Mouse (Mus musculus): Measurements from ENCODE around the gene Zmynd15.
"Not testable (repeated sequence)": the region's sequence is repeated elsewhere in the genome, so short reads cannot be mapped to it uniquely, and the experiment has no call there.

Gene Zmynd15

DNA sequence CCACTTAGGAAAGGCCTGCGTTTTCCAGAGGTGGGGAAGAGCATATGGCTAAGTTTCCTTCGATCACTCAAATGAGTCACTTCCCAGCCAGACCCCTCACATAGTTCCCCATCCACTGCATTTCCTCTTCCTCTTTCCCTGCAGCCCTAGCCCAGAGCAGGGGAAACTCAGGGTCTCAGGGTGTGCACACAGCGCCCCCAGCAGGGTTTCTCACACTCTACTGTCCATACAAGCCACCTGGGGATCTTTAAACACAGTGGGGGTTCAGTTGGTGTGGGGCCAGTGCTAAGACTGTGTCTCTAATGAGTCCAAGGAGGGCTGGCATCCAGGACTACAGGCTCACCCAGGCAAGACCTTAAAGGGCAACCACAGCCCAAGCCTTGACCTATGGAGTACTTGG, 12.5 kb upstream of the Zmynd15 start:
- CTCF ChIA-PET: no interaction called here

DNA sequence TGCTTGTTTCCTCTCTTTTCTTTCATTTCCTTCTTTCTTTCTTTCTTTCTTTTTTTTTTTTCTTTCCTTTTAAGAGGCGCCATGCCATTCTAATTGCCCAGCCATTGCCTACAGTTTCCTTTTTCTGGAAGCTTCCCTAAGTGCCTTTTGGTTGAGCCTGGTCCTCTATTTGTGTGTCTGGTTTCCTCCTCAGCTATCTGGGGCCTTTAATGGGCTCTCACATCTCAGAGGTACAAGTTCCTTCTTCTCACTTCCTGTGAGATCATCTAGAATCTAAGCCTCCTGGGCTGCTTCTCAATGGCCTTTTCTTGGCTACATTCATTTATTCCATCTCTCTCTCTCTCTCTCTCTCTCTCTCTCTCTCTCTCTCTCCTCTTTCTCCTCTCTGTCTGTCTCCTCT, 11.9 kb upstream of the Zmynd15 start:
- CTCF ChIA-PET: interaction anchor here (0.7 kb wide), 1 partner anchor 534 kb away, joined by 7 read pairs; no protein-coding TSS in a partner anchor

- CTCF ChIA-PET: no interaction called here
These were observed 8.3 kb upstream of the Zmynd15 start for GRCm38 (mm10) chr11:70450926-70451325.

DNA sequence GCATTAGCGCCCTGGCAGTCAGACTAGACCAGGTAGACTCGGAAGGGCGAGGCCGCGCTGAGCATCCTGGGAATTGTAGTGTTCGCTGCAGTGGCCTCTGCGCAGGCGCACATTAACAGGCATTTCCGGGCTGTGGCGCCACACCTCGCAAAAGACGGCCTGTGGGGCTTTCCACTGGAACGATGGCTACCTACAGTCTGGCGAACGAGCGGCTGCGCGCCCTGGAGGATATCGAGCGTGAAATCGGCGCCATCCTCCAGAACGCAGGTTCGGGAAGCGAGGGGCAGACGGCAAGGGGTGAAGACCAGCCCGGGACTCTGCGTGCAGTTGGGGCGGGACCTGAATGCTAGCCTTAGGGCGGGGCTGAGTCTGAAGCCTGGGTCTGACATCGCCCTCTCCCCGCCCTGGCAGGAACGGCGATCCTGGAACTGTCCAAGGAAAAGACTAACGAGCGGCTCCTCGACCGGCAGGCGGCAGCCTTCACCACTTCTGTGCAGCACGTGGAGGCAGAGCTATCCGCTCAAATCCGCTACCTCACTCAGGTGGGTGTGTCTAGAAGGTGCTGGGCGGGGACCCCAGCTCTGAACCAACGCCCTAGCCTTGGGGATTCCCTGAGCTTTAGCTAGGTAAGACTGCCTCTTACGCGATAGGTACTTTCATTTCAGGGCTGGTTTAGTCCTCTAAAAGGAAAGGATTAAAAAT, 7.3 kb upstream of the Zmynd15 start, which contains the start of gene Med11:
Med11 (plus strand) TSS at position 123 of the 702 bp plus-strand sequence.
- CTCF ChIA-PET: interaction anchor here (0.6 to 0.8 kb wide), 2 partner anchors 17 to 146 kb away, joined by 3 to 5 read pairs; no protein-coding TSS in a partner anchor

GRCm38 (mm10) chr11:70453261-70454044, 5.8 kb upstream of the Zmynd15 start:
- CTCF ChIA-PET: no interaction called here

DNA sequence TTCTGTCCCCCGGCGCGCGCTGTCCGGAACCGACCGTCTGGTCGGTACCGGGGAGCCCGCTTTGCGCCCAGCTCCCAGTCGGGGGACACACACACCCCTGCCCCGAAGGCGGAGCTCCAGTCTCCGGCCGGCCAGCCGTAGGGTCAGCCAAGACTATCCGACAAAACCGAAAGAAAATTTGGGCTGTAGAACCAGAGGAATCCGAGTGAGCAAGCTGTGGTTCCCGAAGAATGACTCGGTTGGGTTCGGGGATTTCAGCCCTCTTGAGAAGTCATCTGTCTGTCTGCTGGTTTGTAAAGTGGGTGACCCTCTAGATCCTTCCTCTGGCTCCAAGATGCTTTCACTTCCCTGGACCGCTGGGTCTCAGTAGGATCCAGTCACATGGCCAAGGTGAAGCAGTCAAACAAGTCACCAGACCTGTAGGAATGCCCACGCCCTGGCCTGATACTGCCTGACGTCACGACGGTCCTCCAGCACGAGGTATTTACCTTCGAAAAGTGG, 418 bp downstream of the Zmynd15 start, which contains the start of gene Cxcl16:
Cxcl16 (minus strand) TSS at position 384 of the 501 bp plus-strand sequence.
- CTCF ChIA-PET: no interaction called here

GRCm38 (mm10) chr11:70463970-70464369, 4.7 kb downstream of the Zmynd15 start:
- CTCF ChIA-PET: no interaction called here

- CTCF ChIA-PET: interaction anchor here (1.0 kb wide), 1 partner anchor 15 kb away, joined by 3 read pairs; no protein-coding TSS in a partner anchor
These were observed 6.0 kb downstream of the Zmynd15 start for GRCm38 (mm10) chr11:70465211-70465610.

DNA sequence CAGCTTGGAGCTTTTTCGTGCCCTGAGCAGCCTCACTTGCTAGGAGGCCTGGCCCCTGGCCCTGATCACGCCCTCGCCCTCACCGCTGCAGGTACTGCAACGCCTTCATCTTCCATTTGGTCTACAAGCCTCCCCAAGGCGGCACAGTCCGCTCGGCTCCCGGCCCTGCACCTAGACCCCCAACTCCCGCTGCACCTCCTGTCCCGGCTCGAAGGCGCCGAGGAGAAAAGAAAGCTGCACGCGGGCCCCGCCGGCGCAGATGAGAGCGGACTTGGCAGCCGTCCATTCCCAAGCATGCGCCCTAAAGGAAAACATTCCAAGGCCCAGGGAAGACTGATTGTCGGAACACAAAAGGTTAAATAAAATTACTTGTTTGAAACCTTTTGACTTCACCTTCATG, 6.6 kb downstream of the Zmynd15 start:
- CTCF ChIA-PET: no interaction called here

- CTCF ChIA-PET: no interaction called here
These were observed 8.8 kb downstream of the Zmynd15 start for GRCm38 (mm10) chr11:70467902-70468619.

DNA sequence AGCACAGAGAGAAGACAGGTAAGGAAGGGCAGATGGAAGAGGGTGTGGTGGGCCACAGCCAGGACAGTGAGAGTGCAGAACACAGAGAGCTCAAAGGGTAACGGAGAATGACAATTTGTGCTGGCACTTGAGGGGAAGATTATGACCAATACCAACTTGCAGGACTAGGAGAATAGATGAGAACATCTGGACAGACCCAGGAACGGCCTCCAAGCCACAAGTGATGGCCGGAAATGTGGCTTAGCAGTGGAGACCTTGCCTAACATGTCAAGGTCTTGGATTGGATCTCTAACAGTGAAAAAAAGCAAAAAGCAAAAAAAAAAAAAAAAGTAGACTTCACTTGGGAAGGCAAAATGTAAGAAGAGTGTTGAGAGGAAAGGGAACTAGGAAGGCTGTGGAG, 10.5 kb downstream of the Zmynd15 start:
- CTCF ChIA-PET: no interaction called here

- CTCF ChIA-PET: no interaction called here
These were observed 13.5 kb downstream of the Zmynd15 start for GRCm38 (mm10) chr11:70472716-70473115.

DNA sequence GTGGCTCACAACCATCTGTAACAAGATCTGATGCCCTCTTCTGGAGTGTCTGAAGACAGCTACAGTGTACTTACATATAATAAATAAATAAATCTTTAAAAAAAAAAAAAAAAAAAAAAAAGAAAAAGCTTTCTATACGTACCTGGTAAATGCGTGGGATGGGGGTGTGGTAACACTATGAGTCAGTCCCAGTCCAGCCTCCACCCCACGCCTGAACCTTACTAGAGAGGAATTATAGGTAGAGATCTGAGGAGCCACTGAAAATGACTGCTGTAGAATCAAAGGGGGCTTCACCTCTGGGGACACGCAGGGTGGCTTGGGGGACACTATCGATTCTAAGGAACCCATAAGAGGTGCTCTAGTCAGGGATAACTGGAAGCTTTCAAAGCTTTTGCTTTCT, 14.1 kb downstream of the Zmynd15 start:
- CTCF ChIA-PET: not testable (repeated sequence)

- CTCF ChIA-PET: no interaction called here
These were observed 15.8 kb downstream of the Zmynd15 start for GRCm38 (mm10) chr11:70474872-70475534.

DNA sequence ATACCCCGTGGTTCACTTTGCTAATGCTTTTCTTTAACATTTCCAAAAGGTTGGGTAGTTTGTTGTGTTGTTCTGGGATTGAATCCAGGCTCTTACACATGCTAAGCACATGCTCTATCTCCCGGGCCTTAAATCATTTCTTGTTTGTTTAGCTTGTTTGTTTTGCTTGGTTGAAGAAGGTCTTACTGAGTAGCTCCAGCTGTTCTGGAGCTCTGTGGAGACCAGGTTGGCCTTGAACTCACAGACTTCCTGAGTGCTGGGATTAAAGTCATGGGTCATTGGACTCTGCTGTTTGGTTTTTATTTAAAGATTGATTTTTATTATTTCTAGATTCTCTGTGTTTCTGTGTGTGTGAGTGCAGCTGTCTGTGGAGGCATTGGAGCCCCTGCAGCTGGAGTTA, 26.3 kb downstream of the Zmynd15 start:
- CTCF ChIA-PET: interaction anchor here (0.6 kb wide), 1 partner anchor 38 kb away, joined by 3 read pairs; no protein-coding TSS in a partner anchor

- CTCF ChIA-PET: no interaction called here
These were observed 28.6 kb downstream of the Zmynd15 start for GRCm38 (mm10) chr11:70487816-70488215.

DNA sequence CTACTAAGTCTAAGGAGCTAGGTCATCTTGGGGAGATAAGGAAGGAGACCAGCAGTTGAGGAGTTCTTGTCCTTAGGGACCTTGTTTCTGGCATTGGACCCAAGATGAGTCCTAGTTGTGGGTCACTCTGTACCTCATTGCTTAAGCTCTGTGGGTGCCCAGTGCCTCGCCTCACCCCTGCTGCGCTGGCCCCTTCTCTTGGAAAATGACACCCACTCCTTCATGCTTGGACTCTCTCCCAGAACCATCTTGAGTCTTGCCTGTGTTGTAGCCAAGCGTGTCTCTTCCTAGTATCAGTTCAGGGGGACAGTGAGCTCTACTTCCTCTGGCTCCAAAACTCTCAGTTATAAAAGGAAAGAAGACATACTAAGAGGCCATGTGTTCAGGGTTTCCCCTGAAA, 29.9 kb downstream of the Zmynd15 start:
- CTCF ChIA-PET: interaction anchor here (0.5 to 0.6 kb wide), 3 partner anchors 8 to 28 kb away, joined by 4 read pairs; no protein-coding TSS in a partner anchor

GRCm38 (mm10) chr11:70489684-70490083, 30.5 kb downstream of the Zmynd15 start:
- CTCF ChIA-PET: no interaction called here

- CTCF ChIA-PET: interaction anchor here (0.6 kb wide), 1 partner anchor 236 kb away, joined by 5 read pairs; no protein-coding TSS in a partner anchor
These were observed 40.6 kb downstream of the Zmynd15 start for GRCm38 (mm10) chr11:70499566-70500475.

DNA sequence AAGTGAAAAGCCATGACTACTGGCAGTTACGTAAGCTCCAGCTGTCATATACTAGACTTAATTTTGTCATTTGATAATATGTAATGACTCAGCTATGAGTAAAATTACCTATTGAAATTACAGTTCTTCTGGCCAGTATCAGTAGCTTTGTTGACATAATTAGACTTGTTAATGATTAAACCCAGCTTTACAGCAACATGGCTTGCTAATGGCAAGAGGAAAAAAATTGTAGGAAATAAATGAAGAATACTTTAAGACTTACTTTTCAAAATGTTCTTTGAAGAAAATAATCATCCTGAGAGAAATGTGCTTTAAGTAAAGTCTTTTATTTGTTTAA, 41.2 kb downstream of the Zmynd15 start:
- CTCF ChIA-PET: interaction anchor here (0.6 kb wide), 1 partner anchor 235 kb away, joined by 5 read pairs; no protein-coding TSS in a partner anchor

All from spleen, embryonic (tissue).